Mouse (Mus musculus) mesoderm, embryonic 11.5 days (tissue): ENCODE measurements around the gene Gm45234.
A peak's percentile ranks its signal among the peaks of the same experiment; 100 is the strongest.
"Not testable (repeated sequence)": the region's sequence is repeated elsewhere in the genome, so short reads cannot be mapped to it uniquely, and the experiment has no call there.

Source experiments
- DNase-seq: peaks from one replicate; pipeline ENCODE4 v3.0.0-alpha.2; 2012; ENCODE audit warnings: low read depth, low spot score

The Gm45234 gene

DNA sequence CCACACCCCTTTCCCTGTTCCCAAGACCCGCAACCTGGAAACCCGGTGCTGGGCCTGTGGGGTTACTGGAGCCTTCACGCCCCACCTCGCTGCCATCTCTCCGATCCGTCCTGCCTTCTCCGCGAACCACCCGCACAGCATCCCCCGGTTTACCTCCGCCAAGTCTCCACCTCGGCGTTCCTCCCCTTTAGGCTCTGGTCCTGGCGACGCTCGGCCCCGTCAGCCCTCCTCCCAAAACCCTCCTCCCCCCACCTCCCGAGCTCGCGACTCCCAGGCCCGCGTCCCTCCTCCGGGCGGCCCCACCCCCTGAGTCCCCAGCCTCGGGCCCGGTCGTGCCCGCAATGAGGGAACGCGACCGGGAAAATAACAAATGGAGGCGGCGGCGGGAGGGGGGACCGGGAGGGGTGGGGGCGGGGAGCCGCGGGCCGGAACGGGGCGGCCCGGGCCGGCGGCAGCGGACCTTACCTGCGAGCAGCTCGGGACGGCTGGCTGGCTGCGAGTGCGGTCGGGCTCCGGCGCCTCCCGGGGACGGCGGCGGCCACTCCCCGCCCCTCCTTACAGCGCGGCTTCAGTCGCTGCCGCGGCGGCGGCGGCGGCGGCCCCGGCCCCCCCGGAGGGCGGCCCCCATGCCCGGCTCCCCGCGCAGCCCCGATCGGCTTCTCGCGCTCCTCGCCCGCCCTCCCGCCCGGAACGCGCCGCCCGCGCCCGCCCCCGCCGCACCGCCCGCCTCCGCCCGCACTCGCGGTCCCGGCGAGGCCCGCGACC, at the start of gene Gm45234, which contains the start of gene Atn1:
Gene Gm45234, minus strand, starts transcription at position 191 of the 765 bp plus-strand sequence.
Gene Atn1, minus strand, starts transcription at position 694 of the 765 bp plus-strand sequence.
- peak; percentile 66 for DNase-seq

DNA sequence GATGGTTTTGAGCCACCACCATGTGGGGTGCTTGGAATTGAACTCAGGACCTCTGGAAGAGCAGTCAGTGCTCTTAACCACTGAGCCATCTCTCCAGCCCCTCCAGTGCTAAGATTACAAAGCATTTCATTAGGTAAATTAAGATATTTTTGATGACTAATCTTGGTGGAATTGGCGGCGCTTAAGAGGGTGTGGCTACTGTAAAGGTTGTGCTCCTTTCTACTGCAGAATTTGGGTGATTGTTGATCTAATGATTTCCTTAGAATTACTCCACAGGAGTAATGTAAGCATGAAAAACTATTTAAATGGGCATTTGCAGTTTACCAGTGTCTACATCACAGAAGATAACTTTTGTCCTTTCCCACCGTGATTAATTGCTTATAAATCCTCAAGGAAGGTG, 48.5 kb upstream of the Gm45234 start:
- no peak for DNase-seq

DNA sequence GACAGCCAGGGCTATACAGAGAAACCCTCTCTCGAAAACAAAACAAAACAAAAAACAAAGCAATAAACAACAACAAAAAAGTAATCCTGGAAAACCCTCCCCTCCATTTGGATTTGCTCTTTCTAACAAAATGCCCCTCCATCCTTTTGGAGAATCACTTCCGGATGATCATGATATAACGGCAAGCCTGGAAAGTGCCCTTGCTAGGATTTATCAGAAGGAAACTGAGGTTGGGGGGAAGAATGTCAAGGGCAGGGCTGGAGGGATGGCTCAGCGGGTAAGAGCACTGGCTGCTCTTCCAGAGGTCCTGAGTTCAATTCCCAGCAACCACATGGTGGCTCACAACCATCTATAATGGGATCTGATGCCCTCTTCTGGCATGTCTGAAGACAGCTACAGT, 47.9 kb upstream of the Gm45234 start:
- not testable (repeated sequence) for DNase-seq

DNA sequence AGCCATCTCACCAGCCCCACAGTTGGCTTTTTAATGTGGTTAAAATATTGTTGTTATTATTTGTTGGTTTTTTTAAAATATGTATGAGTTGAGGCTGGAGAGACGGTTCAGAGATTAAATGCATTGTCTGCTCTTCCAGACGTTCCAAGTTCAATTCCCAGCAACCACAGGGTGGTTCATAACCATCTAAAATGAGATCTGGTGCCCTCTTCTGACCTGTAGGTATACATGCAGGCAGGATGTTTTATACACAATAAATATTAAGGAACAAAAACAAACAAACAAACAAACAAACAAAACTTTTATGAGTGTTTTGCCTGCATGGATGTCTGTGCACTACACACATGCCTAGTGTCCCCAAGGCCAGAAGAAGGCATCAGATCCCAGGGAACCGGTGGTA, 47.2 kb upstream of the Gm45234 start:
- DNase-seq: no peak

DNA sequence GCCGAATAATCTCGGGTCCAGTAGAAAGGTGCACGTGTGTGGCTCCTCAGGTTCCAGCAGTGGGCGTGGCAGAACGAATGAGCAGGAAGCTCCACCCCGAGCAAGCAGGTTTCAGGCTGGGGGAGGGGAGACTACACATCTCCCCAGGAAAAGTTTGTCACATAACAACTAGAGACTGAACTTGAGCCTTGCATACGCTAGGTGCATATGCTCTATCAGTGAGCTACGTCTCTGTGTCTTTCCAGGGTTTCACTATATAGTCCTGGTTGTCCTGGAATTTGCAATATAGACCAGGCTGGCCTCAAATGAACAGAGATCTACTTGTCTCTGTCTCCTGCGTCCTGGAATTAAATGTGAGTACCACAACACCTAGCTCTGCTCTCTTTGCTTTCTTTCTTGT, 46.6 kb upstream of the Gm45234 start:
- DNase-seq: not testable (repeated sequence)

DNA sequence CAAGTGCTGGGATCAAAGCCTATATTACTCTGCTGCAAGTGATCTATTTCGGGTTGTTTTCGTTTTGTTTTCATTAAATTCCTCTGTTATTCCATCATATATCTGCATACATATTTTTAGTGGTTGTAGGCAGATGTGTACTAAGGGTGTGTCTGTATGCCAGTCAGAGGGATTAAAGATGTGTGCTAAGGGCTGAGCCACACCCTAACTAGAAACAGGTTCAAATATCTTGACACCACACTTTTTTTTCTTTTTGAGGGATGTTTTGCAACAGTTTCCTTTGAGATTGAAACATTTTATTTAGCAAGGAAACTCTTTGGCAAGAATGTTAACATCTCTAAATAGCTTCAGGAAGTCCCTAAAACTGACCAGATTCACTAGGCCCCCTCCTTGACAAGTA, 40.4 kb upstream of the Gm45234 start:
- DNase-seq: no peak

DNA sequence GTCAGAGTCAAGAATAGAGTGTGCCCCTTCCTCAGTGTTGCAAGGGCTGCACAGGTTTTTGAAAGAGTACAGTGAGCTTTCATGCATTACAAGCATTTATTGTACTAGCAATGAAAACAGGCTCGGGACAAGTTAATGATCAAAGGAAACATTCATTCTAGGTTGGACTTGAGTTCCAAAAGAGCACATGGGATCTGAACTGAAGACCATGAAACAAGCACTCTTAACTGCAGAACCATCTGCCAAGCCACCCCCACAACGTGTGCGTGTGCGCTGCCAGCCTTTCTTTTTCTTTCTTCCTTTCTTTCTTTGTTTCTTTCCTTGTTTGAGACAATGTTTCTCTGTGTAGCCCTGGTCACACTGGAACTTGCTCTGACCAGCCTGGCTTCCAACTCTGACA, 40.0 kb upstream of the Gm45234 start:
- no peak for DNase-seq

DNA sequence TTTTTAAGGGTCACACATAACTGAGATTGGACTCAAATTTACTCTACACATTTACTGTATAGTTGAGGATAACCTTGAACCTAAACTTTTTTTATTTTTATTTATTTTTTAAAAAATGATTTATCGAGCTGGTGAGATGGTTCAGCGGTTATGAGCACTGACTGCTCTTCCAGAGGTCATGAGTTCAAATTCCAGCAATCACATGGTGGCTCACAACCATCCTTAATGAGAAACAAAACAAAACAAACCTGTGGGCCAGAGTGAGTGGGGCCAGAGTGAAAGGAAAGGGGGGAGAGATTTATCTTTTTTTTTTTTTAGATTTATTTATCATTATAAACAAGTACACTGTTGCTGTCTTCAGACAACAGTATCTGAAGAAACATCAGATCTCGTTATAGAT, 36.1 kb upstream of the Gm45234 start:
- DNase-seq: no peak

DNA sequence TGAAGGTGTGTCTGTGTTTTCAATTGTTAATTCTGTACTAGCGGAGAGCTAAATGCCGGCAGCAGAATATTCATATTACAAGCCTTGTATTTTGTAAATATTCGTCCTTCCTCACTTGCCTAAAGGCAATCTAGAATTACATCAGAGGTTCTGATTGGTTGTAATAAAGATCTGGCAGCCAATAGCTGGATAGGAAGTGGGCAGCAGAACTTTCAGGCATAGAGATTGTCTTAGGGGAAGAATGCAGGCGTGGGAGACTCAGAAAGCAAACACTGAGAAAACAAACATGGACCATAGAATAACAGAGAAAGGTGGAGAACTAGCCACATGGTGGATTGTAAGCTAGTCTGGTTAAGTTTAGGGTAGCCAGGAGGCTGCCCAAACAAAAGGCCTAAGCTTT, 34.3 kb upstream of the Gm45234 start:
- no peak for DNase-seq

DNA sequence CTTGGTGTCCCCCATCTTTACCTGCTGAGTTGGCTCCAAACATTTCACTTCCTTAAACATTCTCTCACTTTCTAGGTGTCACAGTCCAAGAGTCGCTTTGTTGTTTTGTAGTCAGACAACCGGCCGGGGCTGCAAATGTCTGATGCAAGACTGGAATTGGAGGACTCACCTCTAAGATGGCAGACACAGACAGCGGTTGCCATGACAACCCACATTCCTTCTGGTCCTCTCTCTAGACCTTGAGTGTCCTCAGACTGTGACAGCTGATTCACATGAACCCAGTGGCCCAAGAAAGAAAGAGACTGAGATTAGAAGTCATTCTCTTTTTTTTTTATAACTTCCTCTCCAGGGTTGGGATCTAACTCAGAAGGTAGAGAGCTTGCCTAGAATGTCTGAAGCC, 33.7 kb upstream of the Gm45234 start:
- peak; percentile 26 for DNase-seq

DNA sequence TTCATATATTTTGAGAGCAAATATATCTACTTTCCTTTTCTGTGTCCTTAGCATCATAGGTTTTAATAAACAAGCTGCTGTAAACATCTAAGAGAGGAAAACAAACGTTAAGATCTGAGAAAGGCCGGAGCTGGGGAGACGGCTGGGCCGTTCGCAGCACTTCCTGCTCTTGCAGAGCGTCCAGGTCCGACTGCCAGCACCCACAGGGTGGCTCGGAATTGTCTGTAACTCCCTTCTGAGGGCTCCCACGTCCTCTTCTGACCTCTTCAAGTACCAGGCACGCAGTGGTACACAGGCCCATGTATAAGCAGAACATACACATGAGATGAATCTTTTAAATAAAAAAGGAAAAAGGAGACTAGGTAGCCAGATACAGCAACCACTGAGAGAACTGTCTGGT, 31.9 kb upstream of the Gm45234 start:
- no peak for DNase-seq

DNA sequence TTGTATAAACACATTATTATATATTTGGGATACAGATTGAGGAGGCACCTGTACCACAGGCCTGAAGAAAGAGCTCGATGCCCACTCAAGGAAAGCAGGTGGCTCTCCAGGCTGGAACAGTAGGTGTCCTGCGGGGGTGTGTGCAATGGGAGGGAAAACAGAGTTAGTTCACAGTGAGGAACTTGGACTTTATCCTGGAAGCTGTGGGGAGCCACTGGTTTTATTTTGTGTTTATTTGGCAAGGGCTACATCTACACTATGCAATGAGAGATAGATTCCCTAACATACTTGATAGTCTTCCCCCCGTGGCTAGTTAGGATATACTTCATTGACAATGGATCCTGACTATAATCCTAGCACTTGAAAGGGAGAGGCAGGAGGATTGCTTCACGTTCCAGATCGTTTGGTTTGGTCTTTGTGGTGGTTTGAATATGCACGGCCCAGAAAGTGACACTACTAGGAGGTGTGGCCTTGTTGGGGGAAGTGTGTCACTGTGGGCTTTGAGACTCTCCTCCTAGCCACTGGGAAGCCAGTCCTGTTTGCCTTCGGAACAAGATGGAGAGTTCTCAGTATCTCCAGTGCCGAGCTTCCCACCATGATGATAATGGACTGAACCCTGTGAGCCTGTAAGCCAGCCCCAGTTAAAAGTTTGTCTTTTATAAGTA, 31.1 kb upstream of the Gm45234 start:
- no peak for DNase-seq

DNA sequence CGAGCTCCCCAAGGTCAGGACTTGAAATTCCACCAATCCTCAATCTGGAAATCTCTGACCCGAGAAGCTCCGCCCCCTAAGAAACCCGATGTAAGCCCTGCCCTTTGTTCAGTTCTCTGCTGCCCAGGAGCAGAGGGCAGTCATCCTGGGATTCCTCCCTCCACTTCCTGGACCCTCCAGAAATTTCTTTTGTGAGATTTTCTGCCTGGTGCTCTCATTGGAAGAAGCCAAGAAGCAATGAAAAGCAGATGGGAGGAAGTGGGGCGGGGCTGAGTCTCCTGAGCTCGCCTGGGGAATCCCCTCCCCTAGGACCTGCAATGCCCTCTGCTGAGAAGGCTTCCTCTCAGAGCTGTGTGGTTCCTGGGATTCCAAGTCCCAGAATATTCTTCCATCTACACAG, 26.6 kb upstream of the Gm45234 start:
- DNase-seq: peak; percentile 48

DNA sequence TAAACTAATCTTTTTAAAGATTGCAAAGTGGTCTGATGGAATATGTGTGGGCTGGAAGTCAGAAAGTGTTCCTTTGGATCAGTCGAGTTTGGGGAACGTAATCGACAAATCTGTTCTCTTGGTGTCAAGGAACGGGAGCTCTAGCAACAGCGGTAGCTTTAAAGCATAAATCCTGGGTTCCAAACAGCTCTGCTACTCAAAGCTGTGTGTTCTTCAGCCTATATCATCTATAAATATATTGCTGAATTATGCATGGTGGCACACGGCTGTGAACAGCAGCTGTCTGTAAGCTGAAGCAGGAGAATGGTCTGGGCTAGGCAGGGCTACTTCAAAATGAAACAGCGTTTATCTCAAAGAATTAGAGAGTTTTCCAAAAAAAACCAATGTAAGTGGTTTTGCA, 25.1 kb upstream of the Gm45234 start:
- no peak for DNase-seq

DNA sequence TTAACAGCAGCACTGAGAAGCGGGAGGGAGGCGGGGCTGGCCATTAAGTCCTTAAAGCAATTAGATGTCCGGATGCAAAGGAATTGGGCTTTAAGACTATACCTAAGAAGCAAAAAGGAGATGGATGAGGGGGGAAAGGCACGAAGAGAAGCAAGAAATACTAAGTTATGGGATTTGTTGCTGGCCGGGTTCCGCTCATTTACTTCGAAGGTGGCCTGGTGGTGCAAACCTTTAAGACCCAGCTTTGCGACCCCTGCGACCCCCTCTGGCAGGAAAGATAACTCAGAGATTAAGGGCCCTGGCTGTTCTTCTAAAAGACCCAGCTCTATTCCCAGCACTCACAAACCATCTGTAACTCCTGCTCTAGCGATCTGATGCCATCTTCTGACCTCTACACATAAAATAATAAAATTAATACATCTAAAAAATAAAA, 24.2 kb upstream of the Gm45234 start:
- DNase-seq: no peak

DNA sequence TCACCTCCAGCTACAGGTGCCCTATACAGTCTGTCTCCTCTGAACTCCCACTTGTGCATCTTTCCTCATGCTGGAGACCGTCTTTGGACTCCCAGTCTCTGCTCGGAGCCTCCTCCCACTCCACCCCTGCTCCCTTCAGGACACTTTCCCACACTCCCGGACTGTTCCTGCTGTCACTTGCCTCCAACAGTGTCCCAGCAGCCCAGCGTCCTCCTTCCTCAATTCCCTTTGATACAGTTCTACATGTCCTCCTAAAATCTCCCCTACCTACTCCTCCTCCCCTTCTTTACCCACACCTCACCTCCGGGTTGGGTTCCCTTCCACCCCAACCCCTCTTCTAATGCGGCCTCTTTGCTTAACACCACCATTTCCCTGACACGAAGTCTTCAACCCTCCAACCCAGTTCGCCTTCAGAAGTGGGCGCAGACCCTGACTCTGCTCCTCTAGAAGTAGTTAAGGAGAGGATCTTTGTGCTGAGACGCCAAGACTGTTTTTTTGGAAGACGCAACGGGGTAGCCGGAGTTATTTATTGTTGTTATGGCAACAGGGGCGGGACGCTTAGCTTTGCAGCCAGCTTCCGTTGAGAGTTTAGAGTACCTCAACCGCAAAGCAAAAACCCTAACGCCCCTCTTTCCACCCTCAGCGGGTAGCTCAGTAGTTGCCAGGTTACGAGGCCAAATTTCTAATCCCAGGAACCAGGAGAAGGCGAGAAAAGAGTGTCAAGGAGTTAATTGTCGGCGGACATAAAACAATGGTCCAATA, 23.6 kb upstream of the Gm45234 start, which contains the start of gene Lrrc23:
Gene Lrrc23, minus strand, starts transcription at position 506 of the 762 bp plus-strand sequence.
- peak; percentile 73 for DNase-seq

DNA sequence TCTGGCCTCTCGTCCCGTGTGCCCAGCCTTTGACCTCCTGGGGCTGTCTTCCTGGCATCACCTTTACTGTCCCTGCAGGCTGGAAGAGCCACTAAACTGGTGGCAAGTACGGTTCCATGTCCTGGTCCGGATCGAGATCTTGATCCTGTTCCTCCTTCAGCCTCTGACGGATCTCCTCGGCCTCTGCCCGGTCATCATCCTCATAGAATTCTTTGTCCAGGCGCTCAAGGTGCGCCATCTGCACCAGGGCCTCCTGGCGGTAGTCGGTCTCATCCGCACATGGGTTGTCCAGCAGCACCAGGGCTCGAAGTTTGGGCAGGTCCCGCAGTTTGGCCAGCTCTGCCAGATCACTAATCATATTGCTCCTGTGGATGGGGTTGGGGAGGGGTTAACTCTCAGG, 14.7 kb upstream of the Gm45234 start:
- no peak for DNase-seq

DNA sequence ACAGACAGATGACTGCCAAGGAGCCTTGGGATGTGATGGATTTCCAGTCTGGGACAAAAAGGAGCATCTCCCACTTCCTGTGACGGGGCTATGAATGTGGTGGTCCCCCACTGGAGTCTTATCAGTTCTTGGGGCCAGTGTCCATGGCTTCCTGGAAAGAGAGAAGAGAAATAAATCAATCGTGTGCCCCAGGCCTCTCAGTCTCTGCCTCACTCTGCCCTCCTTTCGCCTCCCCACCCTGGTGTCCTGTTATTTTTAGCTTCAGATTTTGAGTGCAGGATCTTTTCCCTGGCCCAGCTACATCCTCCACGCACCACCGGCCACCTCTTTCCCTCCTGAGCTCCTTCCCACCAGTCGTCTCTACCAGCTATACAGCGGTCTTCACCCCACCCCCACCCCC, 14.2 kb upstream of the Gm45234 start:
- DNase-seq: no peak

DNA sequence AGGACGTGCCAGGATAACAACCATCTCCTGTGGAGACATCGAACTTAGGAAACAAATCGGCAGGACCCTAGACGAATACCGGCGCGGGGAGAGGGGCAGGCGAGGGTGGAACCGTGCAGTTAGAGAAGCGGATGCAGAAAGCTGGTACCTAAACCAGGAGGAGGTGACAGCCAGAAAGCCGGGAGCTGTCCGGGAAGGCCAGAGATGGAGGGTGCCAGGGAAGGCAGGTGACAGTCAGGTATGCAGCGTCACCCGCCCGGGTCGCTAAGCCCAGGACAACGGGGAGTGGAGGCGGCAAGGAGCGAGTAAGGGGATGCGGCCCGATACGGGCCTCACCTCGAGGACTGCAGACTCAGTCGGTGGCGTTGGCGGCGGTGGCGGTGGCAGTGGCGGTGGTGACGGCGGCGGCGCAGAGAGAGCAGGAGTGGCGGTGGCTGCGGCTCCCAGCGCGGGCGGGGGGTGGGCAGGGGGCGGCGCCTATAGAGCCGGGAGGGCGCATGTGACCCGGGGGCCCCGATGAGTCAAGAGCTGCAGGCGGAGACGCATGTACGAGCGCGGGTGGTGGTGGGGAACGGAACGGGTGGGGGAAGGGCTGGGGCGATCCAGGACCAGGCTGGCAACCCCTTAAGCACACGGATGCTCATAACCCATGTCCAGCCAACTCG, 13.4 kb upstream of the Gm45234 start, which contains the start of gene Eno2:
Gene Eno2, minus strand, starts transcription at position 573 of the 665 bp plus-strand sequence.
- DNase-seq: no peak

DNA sequence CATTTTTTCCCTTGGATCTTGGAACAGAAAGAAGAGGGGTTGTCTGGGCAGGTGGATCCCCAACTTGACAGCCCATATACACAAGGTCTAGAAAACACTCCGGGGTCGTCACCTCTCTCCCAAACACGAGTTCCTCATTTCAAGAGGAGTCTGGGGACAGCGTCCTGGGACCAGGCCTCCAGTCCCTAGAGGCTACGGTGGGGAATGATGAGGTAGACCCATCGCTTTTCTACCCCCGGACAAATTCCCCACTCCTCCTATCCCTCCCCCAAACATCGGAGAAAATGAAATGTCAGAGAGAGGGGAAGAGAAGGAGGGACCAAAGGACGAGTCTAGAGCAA, 12.9 kb upstream of the Gm45234 start:
- no peak for DNase-seq

DNA sequence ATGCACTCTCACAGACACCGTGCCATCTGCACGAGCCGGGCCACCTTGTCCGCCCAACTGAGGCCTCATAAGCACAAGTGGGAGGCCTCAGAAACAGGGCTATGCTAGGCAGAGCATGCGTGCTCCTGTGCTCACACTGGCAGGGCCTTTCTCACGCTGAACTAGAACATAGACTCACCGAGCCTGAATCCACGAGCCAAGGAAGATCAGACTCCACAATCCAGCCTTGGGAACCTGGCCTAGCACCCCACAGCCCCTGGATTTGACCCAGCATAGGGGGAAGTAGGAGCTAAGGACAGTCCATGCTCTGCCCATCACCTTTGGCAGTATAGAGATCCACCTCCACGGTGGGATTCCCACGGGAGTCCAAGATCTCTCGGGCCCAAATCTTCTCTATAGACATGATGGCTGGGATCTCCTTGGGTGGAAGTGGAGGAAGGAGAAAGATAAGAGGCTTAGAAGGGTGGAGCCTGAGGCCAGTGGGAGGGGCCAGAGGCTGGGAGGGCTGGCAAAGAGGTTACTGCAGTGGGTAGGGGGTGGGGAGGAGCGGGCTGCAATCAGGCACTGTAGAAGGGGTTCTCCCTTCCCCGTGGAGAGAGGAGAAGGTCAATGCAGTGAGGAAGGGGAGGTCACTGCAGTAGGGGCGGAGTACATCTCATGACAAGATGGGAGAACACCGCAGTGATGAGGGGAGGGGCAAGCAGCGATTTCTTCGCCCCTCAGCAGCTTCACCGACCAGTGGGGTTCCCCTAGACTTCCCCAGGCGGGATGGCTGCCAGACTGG, 12.3 kb upstream of the Gm45234 start:
- no peak for DNase-seq
